Mouse (Mus musculus) T-helper 2 cell (primary cell): ENCODE results near the gene Arl8b.

ENCODE experiments used
- in situ Hi-C: fragments of 300-600 bp; cut with MboI, MseI; formaldehyde crosslinking; loops from one replicate; pipeline ENCODE4 v1.15.1; 2025; ENCODE audit warnings: high pct_unique_total_duplicates

The Arl8b gene

GRCm38 (mm10) chr6:108782526-108783183 lies at the start of gene Arl8b:
Gene Arl8b, plus strand, starts transcription at chr6:108783099.
- in situ Hi-C loops = loop anchor here (5.0 kb wide), 1 partner anchor 40 kb away; no protein-coding TSS in a partner anchor

GRCm38 (mm10) chr6:108735910-108736750 lies 46.8 kb upstream of the Arl8b start:
- in situ Hi-C loops = loop anchor here (5.0 kb wide), 1 partner anchor 319 kb away; no protein-coding TSS in a partner anchor

GRCm38 (mm10) chr6:108738463-108739203 lies 44.3 kb upstream of the Arl8b start:
- in situ Hi-C loops = loop anchor here (5.0 kb wide), 1 partner anchor 321 kb away; no protein-coding TSS in a partner anchor

GRCm38 (mm10) chr6:108740579-108740978 lies 42.3 kb upstream of the Arl8b start:
- in situ Hi-C loops = no loop called here

DNA sequence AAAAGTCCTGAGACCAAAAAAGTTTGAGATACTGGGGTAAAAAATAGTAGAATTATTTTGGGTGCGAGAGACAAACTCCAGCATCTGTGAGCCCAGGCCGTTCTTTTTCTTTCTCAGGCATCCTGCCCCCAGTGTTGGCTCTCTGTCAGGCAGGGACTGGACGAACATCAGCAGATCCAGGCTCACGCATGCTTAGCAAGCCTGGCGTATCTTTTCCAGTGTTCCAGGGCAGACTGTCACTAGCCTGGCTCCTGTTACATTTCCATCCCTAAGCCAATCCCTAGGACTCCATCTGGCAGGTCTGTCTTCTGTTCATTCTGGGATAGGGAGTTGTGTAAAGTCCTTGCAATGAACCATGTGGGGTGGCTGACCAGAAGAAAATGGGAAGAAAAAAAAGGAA lies 39.2 kb upstream of the Arl8b start:
- in situ Hi-C loops = no loop called here

DNA sequence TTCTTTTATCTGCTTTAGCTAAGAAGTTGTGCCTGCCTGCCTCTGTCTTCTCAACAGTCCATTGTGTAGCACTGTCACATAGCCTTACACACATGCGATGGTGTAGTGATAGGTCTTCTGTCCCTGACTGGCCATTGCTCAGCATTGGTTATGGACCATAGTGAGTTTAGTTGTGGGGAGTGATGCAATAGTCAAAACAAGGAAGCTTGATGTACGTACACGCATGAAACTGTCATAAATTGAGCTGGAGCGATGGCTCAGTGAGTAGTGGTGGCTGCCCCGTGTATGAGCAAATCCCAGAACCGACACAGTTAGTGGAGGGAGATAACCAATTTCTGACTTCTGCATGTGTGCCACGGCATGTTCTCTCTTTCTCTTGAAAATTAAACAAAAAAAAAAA lies 31.6 kb upstream of the Arl8b start:
- in situ Hi-C loops = no loop called here

GRCm38 (mm10) chr6:108752395-108752794 lies 30.5 kb upstream of the Arl8b start:
- in situ Hi-C loops = no loop called here

DNA sequence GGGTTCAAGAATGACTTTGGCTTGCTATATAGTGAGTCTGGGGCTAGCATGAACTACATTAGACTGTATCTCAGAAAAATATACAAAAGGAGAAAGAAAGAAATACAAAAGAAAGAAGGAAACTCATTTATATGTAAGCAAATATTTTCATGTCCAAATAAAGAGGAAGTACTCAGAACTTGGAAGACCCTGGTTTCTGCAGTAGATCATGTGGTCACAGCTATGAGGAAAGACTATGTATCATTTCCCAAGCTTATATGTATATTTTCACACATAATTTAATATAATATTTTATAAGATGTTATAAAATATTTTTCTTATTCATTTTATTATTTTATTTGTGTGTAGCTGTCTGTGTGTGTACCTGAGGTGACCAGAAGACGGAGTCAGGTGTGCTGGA lies 29.4 kb upstream of the Arl8b start:
- in situ Hi-C loops = no loop called here

DNA sequence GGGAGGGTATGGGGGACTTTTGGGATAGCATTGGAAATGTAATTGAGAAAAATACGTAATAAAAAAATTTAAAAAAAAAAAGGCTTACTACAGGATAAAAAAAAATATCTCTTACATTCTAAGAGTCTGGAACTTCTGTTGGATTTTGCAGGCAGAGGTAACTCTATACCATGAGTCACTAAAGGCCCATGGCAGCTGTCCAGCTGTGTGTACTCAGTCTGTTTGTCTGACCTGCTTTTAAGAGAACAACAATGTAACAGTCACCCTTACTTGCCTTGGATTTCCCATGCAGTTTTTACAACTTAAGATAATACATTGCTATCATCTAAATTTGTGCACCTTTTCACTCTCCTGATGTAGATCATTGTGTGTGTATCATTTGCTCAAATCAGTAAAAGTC lies 28.5 kb upstream of the Arl8b start:
- in situ Hi-C loops = no loop called here

GRCm38 (mm10) chr6:108755936-108756335 lies 27.0 kb upstream of the Arl8b start:
- in situ Hi-C loops = no loop called here

GRCm38 (mm10) chr6:108758997-108759697 lies 23.8 kb upstream of the Arl8b start:
- in situ Hi-C loops = no loop called here

DNA sequence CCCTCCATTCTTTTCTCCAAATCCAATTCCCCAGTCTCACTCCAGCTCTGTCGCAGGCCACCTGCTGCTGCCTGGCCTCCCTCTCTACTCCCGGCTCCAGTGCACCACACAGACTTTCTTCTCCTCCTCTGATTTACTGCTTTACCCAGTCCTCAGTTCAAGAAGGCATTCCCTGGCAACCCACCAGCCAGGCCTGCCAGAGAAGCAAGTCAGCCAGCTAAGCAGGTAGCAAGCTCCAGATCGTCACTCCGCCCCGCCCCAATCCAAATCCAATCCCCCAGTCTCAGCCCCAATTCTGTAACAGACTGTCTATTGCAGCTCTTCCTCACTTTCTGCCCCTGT lies 23.2 kb upstream of the Arl8b start:
- in situ Hi-C loops = no loop called here

DNA sequence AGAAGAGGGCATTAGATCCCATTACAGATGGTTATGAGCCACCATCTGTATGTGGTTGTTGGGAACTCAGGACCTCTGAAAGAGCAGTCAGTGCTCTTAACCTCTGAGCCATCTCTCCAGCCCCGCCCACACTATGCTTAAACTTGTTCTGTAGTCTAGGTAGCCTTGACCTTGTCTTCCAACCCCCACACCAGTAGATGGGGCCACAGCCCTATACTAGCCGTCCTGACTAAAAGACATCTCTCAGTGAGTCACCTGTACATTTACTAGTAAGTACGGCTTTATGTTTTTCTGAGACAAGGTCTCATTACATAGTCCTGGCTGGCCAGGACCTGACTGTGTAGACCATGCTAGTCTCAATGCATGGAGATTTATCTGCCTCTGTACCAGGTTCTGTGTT lies 12.0 kb upstream of the Arl8b start:
- in situ Hi-C loops = no loop called here

DNA sequence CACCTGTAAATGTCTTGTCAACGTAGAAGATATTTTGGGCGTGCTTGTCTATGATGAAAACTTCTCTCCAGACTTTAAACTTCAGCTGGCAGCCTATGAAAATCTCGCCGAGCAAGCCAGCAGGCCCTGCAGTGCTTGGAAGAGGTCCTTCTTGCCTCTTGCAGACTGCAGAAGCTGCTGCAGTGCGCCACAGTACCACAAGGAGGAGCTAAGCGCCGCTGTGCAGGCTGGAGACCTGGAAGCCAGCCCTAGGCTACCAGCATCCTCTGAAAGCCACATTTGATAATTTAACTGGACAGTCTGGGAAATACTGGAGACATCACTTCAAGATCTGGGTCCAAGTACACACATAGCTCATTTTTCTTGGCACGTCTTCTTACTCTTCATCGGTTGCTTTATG lies 10.0 kb upstream of the Arl8b start:
- in situ Hi-C loops = no loop called here

DNA sequence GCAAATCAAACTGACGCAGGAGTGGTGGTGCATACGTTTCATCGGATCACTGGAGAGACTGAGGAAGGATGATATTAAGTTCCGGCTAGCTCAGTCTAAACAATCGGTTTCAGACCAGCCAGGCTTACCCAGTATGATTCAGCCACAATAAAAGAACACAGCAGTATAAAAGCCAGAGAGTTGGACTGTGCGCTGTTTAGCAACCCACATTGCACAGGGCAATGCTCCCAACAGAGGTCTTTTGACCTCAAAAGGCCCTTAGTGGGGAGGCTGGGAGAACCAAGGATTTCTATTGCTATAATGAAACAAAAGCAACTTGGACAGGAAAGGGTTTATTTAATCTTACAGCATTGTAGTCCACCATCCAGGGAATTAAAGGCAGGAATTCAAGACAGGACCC lies 9.4 kb upstream of the Arl8b start:
- in situ Hi-C loops = no loop called here

DNA sequence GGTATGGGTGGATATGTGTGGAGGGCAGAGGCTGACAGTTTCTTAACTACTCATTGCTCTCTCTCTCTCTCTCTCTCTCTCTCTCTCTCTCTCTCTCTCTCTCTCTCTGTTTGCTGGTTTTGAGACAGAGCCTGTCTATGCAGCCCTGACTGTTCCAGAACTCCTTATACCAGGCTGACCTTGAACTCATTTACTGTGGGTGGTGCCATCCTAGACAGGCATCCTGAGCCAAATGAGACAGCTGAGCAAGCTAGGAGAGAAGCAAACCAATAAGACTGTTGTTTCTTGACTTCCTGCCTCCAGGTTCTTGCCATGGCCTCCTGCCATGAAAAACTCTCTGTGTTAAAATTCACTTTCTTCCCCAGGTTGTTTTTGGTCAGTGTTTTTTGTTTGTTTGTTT lies 6.6 kb upstream of the Arl8b start:
- in situ Hi-C loops = no loop called here

- in situ Hi-C loops = no loop called here
Measured at GRCm38 (mm10) chr6:108777560-108778287, 5.2 kb upstream of the Arl8b start.

GRCm38 (mm10) chr6:108778399-108778798 lies 4.5 kb upstream of the Arl8b start:
- in situ Hi-C loops = no loop called here

DNA sequence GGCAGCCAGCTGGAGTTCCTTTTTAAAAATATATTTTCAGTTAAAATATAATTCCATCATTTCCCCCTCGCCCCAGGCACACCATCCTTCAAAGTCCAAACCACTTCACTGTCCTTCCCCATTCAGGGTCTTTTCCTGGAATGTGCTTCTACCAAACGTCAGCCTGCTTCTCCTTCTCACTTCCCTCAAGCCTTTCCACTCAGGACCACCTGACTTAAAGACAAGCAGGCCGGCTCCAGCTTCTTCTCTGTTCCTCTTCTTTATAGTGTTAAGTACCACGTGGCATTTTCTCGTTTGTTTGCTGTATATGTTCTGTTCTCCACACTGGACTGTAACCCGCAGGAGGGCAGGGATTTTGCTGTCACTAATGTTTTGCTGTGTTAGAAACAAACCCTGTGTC lies 1.0 kb upstream of the Arl8b start:
- in situ Hi-C loops = loop anchor here (5.0 kb wide), 1 partner anchor 40 kb away; no protein-coding TSS in a partner anchor

GRCm38 (mm10) chr6:108783184-108783881 lies 434 bp downstream of the Arl8b start:
- in situ Hi-C loops = loop anchor here (5.0 kb wide), 1 partner anchor 39 kb away; no protein-coding TSS in a partner anchor
